Mouse (Mus musculus) liver, postnatal 0 days (tissue): ENCODE measurements around the gene Dynlt1f.
"Not testable (repeated sequence)": the region's sequence is repeated elsewhere in the genome, so short reads cannot be mapped to it uniquely, and the experiment has no call there.

Experiments
- CTCF ChIP-seq: sonication (generic); IDR thresholded peaks from 2 replicates; pipeline ENCODE4 v1.5.1; 2016; ENCODE audit warnings: antibody characterized with exemption, low read depth
- EP300 ChIP-seq: IDR thresholded peaks from 2 replicates; pipeline ENCODE4 v1.6.1; 2016; ENCODE audit warnings: antibody characterized with exemption, low read depth, mild to moderate bottlenecking

GRCm38 (mm10) chr17:6632850-6633249 lies 22.9 kb downstream of the Dynlt1f start:
- not testable (repeated sequence) for TF ChIP-seq CTCF, EP300
